Mouse (Mus musculus): ENCODE results near the gene Creb5.

- TF ChIP-seq CTCF (IDR thresholded peaks at IDR 0.05; ENCODE audit: insufficient read depth, low read length): no peak
- no peak for TF ChIP-seq POLR2A (IDR thresholded peaks at IDR 0.05; ENCODE audit: borderline replicate concordance, extremely low read depth, low read depth, low read length)
These were observed 302.7 kb downstream of the Creb5 start for GRCm38 (mm10) chr6:53589746-53590145.

Data from lung, adult 2 months (tissue).